Mouse (Mus musculus) MEL (cell line): ENCODE data around the gene Gm10277.

ENCODE experiments used
- CTCF ChIP-seq, 3 experiments: IDR thresholded peaks in 2 of 3; conservative IDR thresholded peaks in 1 of 3; 2 replicates each; pipeline ENCODE4 v1.5.1; 2011 to 2012; ENCODE audit warnings: low read length in 3 of 3, low read depth in 2 of 3, mild to moderate bottlenecking in 2 of 3, improper control_type of control experiment in 1 of 3, inconsistent platforms in 1 of 3, mixed read lengths in 1 of 3, moderate library complexity in 1 of 3; ENCODE audit not compliant: control insufficient read depth in 1 of 3, insufficient read depth in 1 of 3, poor library complexity in 1 of 3, severe bottlenecking in 1 of 3
- EP300 ChIP-seq, 2 experiments: IDR thresholded peaks; 2 replicates each; pipeline ENCODE4 v1.6.1; 2011; ENCODE audit warnings: improper control_type of control experiment in 2 of 2, low read length in 2 of 2, low read depth in 1 of 2, mild to moderate bottlenecking in 1 of 2
- MAFK ChIP-seq: IDR thresholded peaks from 2 replicates; pipeline ENCODE4 v1.6.1; 2011; ENCODE audit warnings: low read depth, mild to moderate bottlenecking, low read length, improper control_type of control experiment, borderline replicate concordance
- MAX ChIP-seq: IDR thresholded peaks from 2 replicates; pipeline ENCODE4 v1.6.1; 2011; ENCODE audit warnings: low read length, improper control_type of control experiment
- MEF2A ChIP-seq: IDR thresholded peaks from 2 replicates; pipeline ENCODE4 v1.6.1; 2014; ENCODE audit warnings: low read depth, mild to moderate bottlenecking, inconsistent platforms, low read length, improper control_type of control experiment; ENCODE audit not compliant: poor library complexity, insufficient replicate concordance, severe bottlenecking; ENCODE audit errors: extremely low read depth
- MXI1 ChIP-seq: IDR thresholded peaks from 2 replicates; pipeline ENCODE4 v1.6.1; 2011; ENCODE audit warnings: mild to moderate bottlenecking, low read depth, low read length, improper control_type of control experiment
- POLR2A ChIP-seq, 2 experiments: IDR thresholded peaks; 2 replicates each; pipeline ENCODE4 v1.6.1; 2011 to 2012; ENCODE audit warnings: low read length in 2 of 2, mild to moderate bottlenecking in 2 of 2, control low read depth in 1 of 2, improper control_type of control experiment in 1 of 2, low read depth in 1 of 2, moderate library complexity in 1 of 2; ENCODE audit not compliant: control insufficient read depth in 1 of 2, insufficient read depth in 1 of 2, poor library complexity in 1 of 2
- TCF12 ChIP-seq: IDR thresholded peaks from 2 replicates; pipeline ENCODE4 v1.6.1; 2014; ENCODE audit warnings: low read depth, mild to moderate bottlenecking, inconsistent platforms, low read length, improper control_type of control experiment, moderate library complexity
- ZC3H11A ChIP-seq: IDR thresholded peaks from 2 replicates; pipeline ENCODE4 v1.6.1; 2012; ENCODE audit warnings: low read depth, mild to moderate bottlenecking, inconsistent platforms, low read length, improper control_type of control experiment
- ZMIZ1 ChIP-seq: IDR thresholded peaks from 2 replicates; pipeline ENCODE4 v1.6.1; 2012; ENCODE audit warnings: low read depth, mild to moderate bottlenecking, inconsistent platforms, low read length, improper control_type of control experiment, moderate library complexity

- TF ChIP-seq POLR2A (IDR thresholded peaks at IDR 0.05; ENCODE audit: control insufficient read depth in 1 of 2, insufficient read depth in 1 of 2, low read depth in 1 of 2, low read length in 2 of 2, poor library complexity in 1 of 2) (no peak), CTCF (IDR thresholded peaks at IDR 0.05 in 2 of 3, conservative IDR thresholded peaks at IDR 0.05 in 1 of 3; ENCODE audit: control insufficient read depth in 1 of 3, insufficient read depth in 1 of 3, low read depth in 2 of 3, low read length in 3 of 3, poor library complexity in 1 of 3, severe bottlenecking in 1 of 3) (no peak), MAX (no peak), MEF2A (no peak), ZMIZ1 (no peak), TCF12 (no peak), ZC3H11A (no peak), MXI1 (no peak), MAFK (no peak), EP300 (IDR thresholded peaks at IDR 0.05; ENCODE audit: low read depth in 1 of 2, low read length in 2 of 2) (no peak)
Measured at GRCm38 (mm10) chr11:77806855-77807254, 19.3 kb upstream of the Gm10277 start.
